Mouse (Mus musculus) kidney, embryonic 15.5 days (tissue): ENCODE measurements around the gene Lsm14b. TPM values are rescaled to one million over a fixed set of nuclear protein-coding genes. Genes with fewer than 3 reads are reported as not detected.

ENCODE experiments used
- ATAC-seq: fragments of 200-750 bp; cut with Nextera tagmentation; replicated peaks from 2 replicates; pipeline ENCODE4 v1.8.0; 2017; ENCODE audit warnings: moderate TSS enrichment; ENCODE audit not compliant: low FRiP score
- H3K27ac ChIP-seq: fragments of 300-500 bp; sonication (generic); 2 replicates; pipeline ENCODE4 v1.5.1; 2015; ENCODE audit warnings: mild to moderate bottlenecking, inconsistent platforms
- H3K27me3 ChIP-seq: fragments of 300-500 bp; sonication (generic); 2 replicates; pipeline ENCODE4 v1.6.1; 2015; ENCODE audit warnings: inconsistent platforms
- H3K36me3 ChIP-seq: fragments of 300-500 bp; sonication (generic); 2 replicates; pipeline ENCODE4 v1.6.1; 2015; ENCODE audit warnings: inconsistent platforms
- H3K4me1 ChIP-seq: fragments of 300-500 bp; sonication (generic); 2 replicates; pipeline ENCODE4 v1.6.1; 2015; ENCODE audit warnings: inconsistent platforms
- H3K4me2 ChIP-seq: fragments of 300-500 bp; sonication (generic); 2 replicates; pipeline ENCODE4 v1.6.1; 2015; ENCODE audit warnings: moderate library complexity, mild to moderate bottlenecking, inconsistent platforms
- H3K4me3 ChIP-seq: fragments of 300-500 bp; sonication (generic); replicated peaks from 2 replicates; pipeline ENCODE4 v1.5.1; 2015; ENCODE audit warnings: mild to moderate bottlenecking, inconsistent platforms
- H3K9ac ChIP-seq: fragments of 300-500 bp; sonication (generic); 2 replicates; pipeline ENCODE4 v1.6.1; 2015; ENCODE audit warnings: mild to moderate bottlenecking, inconsistent platforms
- H3K9me3 ChIP-seq: fragments of 300-500 bp; sonication (generic); replicated peaks from 2 replicates; pipeline ENCODE4 v1.6.1; 2016; ENCODE audit warnings: inconsistent platforms
- WGBS: fragments of 180-500 bp; shearing (Covaris S2); methylation state at CpG from one replicate; pipeline ENCODE4 v1.1.7; 2015; ENCODE audit warnings: mixed read lengths; 5-methylcytosine and 5-hydroxymethylcytosine counted together
- polyA plus RNA-seq: library from polyadenylated mRNA; unstranded; fragments of >200 nt; fragmentation: Nextera tagmentation; extraction: Ambion mirVana; gene quantifications from 2 replicates; pipeline ENCODE4 v1.2.1, GENCODE M21; 2015

Gene Lsm14b
- polyA plus RNA-seq, 1 experiment from 2014 or later, result 9.5 TPM

GRCm38 (mm10) chr2:179989098-179989497, 35.7 kb upstream of the Lsm14b start:
- Histone ChIP-seq H3K36me3 (no peaks in the 10 kb centered on the region), H3K9me3 (no peaks in the 10 kb centered on the region), H3K27me3 (no peaks in the 10 kb centered on the region), H3K4me3 (no peak overlapping the region), H3K27ac (no peak overlapping the region), H3K4me1 (no peaks in the 10 kb centered on the region), H3K4me2 (no peak overlapping the region), H3K9ac (no peak overlapping the region)
- WGBS, result 35% methylated on average over 1 of the region's 1 CpGs
- no peak for ATAC-seq

GRCm38 (mm10) chr2:179993071-179993470, 31.7 kb upstream of the Lsm14b start:
- no peaks in the 10 kb centered on the region for H3K4me1 ChIP-seq
- no peaks in the 10 kb centered on the region for H3K9me3 ChIP-seq
- H3K27ac ChIP-seq, result no peak overlapping the region
- no peaks in the 10 kb centered on the region for H3K27me3 ChIP-seq
- WGBS, result 82% methylated on average over 5 of the region's 5 CpGs
- no peak overlapping the region for H3K9ac ChIP-seq
- no peak for ATAC-seq
- no peak overlapping the region for H3K4me2 ChIP-seq
- H3K4me3 ChIP-seq, result no peak overlapping the region
- H3K36me3 ChIP-seq, result no peaks in the 10 kb centered on the region

- no peak overlapping the region for H3K27ac ChIP-seq
- H3K4me3 ChIP-seq, result no peak overlapping the region
- H3K4me2 ChIP-seq, result no peak overlapping the region
- H3K9me3 ChIP-seq, result no peaks in the 10 kb centered on the region
- H3K36me3 ChIP-seq, result no peaks in the 10 kb centered on the region
- 70% methylated on average over 4 of the region's 4 CpGs for WGBS
- no peaks in the 10 kb centered on the region for H3K4me1 ChIP-seq
- no peak overlapping the region for H3K9ac ChIP-seq
- no peaks in the 10 kb centered on the region for H3K27me3 ChIP-seq
- ATAC-seq, result no peak
Observed at GRCm38 (mm10) chr2:179998431-179998830, 26.4 kb upstream of the Lsm14b start.

- Histone ChIP-seq H3K9me3 (no peaks in the 10 kb centered on the region), H3K27me3 (no peaks in the 10 kb centered on the region), H3K9ac (no peak overlapping the region), H3K36me3 (no peaks in the 10 kb centered on the region), H3K4me3 (no peak overlapping the region), H3K4me2 (no peak overlapping the region), H3K27ac (no peak overlapping the region), H3K4me1 (no peaks in the 10 kb centered on the region)
- 91% methylated on average over 9 of the region's 9 CpGs for whole genome bisulfite sequencing
- ATAC-seq, result no peak
Observed at GRCm38 (mm10) chr2:180001635-180002034, 23.2 kb upstream of the Lsm14b start.

GRCm38 (mm10) chr2:180005656-180006351, 19.0 kb upstream of the Lsm14b start:
- Histone ChIP-seq H3K4me2 (no peak overlapping the region), H3K9ac (no peak overlapping the region), H3K36me3 (no peaks in the 10 kb centered on the region), H3K4me1 (no peaks in the 10 kb centered on the region), H3K27ac (no peak overlapping the region), H3K27me3 (no peaks in the 10 kb centered on the region), H3K4me3 (no peak overlapping the region), H3K9me3 (no peaks in the 10 kb centered on the region)
- ATAC-seq, result no peak
- WGBS, result 64% methylated on average over 5 of the region's 5 CpGs

- no peak overlapping the region for H3K9ac ChIP-seq
- H3K27ac ChIP-seq, result no peak overlapping the region
- no peak for ATAC-seq
- no peak overlapping the region for H3K4me2 ChIP-seq
- WGBS, result 51% methylated on average over 9 of the region's 9 CpGs
- no peak overlapping the region for H3K4me3 ChIP-seq
- H3K9me3 ChIP-seq, result no peaks in the 10 kb centered on the region
- no peaks in the 10 kb centered on the region for H3K27me3 ChIP-seq
- H3K36me3 ChIP-seq, result no peaks in the 10 kb centered on the region
- H3K4me1 ChIP-seq, result no peaks in the 10 kb centered on the region
Observed at GRCm38 (mm10) chr2:180006352-180007017, 18.3 kb upstream of the Lsm14b start.

- no peak overlapping the region for H3K4me2 ChIP-seq
- no peak overlapping the region for H3K4me3 ChIP-seq
- H3K27ac ChIP-seq, result no peak overlapping the region
- peaks cover 5% of the 10 kb centered on the region; the same call in 1 of the 2 replicates for H3K4me1 ChIP-seq
- ATAC-seq, result no peak
- H3K9me3 ChIP-seq, result no peaks in the 10 kb centered on the region
- WGBS, result 91% methylated on average over 7 of the region's 7 CpGs
- H3K27me3 ChIP-seq, result no peaks in the 10 kb centered on the region
- no peak overlapping the region for H3K9ac ChIP-seq
- no peaks in the 10 kb centered on the region for H3K36me3 ChIP-seq
Observed at GRCm38 (mm10) chr2:180010686-180011085, 14.1 kb upstream of the Lsm14b start.

- Histone ChIP-seq H3K4me3 (no peak overlapping the region), H3K4me1 (peaks cover 5% of the 10 kb centered on the region; the same call in 1 of the 2 replicates), H3K27me3 (no peaks in the 10 kb centered on the region), H3K27ac (no peak overlapping the region), H3K9me3 (no peaks in the 10 kb centered on the region), H3K9ac (no peak overlapping the region), H3K36me3 (no peaks in the 10 kb centered on the region), H3K4me2 (no peak overlapping the region)
- 84% methylated on average over 6 of the region's 6 CpGs for WGBS
- no peak for ATAC-seq
Observed at GRCm38 (mm10) chr2:180011370-180011769, 13.4 kb upstream of the Lsm14b start.

GRCm38 (mm10) chr2:180013686-180014085, 11.1 kb upstream of the Lsm14b start:
- H3K27ac ChIP-seq, result no peak overlapping the region
- H3K4me2 ChIP-seq, result no peak overlapping the region
- no peak overlapping the region for H3K4me3 ChIP-seq
- H3K36me3 ChIP-seq, result no peaks in the 10 kb centered on the region
- ATAC-seq, result no peak
- H3K27me3 ChIP-seq, result peaks cover 6% of the 10 kb centered on the region; the same call in 1 of the 2 replicates
- H3K9ac ChIP-seq, result no peak overlapping the region
- WGBS, result 72% methylated on average over 7 of the region's 7 CpGs
- peaks cover 27% of the 10 kb centered on the region for H3K4me1 ChIP-seq
- H3K9me3 ChIP-seq, result no peaks in the 10 kb centered on the region

- ATAC-seq, result no peak
- H3K36me3 ChIP-seq, result no peaks in the 10 kb centered on the region
- H3K27ac ChIP-seq, result 0 out of 2 replicates have a peak overlapping the region, but pooled peaks have one; percentile 48
- WGBS, result 53% methylated on average over 4 of the region's 4 CpGs
- peaks cover 32% of the 10 kb centered on the region for H3K4me1 ChIP-seq
- no peak overlapping the region for H3K4me2 ChIP-seq
- H3K9me3 ChIP-seq, result no peaks in the 10 kb centered on the region
- no peak overlapping the region for H3K9ac ChIP-seq
- no peak overlapping the region for H3K4me3 ChIP-seq
- H3K27me3 ChIP-seq, result peaks cover 34% of the 10 kb centered on the region
Observed at GRCm38 (mm10) chr2:180017632-180018031, 7.2 kb upstream of the Lsm14b start.

- Histone ChIP-seq H3K27me3 (peaks cover 44% of the 10 kb centered on the region), H3K4me1 (peaks cover 32% of the 10 kb centered on the region), H3K4me3 (no peak overlapping the region), H3K9ac (no peak overlapping the region), H3K27ac (no peak overlapping the region), H3K9me3 (no peaks in the 10 kb centered on the region), H3K4me2 (no peak overlapping the region), H3K36me3 (no peaks in the 10 kb centered on the region)
- WGBS, result 30% methylated on average over 9 of the region's 9 CpGs
- no peak for ATAC-seq
Observed at GRCm38 (mm10) chr2:180018573-180018972, 6.2 kb upstream of the Lsm14b start.

- Histone ChIP-seq H3K4me1 (peaks cover 32% of the 10 kb centered on the region), H3K4me2 (no peak overlapping the region), H3K27ac (no peak overlapping the region), H3K9me3 (no peaks in the 10 kb centered on the region), H3K27me3 (peaks cover 44% of the 10 kb centered on the region), H3K9ac (no peak overlapping the region), H3K36me3 (no peaks in the 10 kb centered on the region), H3K4me3 (no peak overlapping the region)
- 84% methylated on average over 7 of the region's 7 CpGs for WGBS
- ATAC-seq, result no peak
Observed at GRCm38 (mm10) chr2:180020091-180020661, 4.6 kb upstream of the Lsm14b start.
